Mouse (Mus musculus): Measurements from ENCODE around the gene Abca5. TPM values are rescaled to one million over a fixed set of nuclear protein-coding genes. Genes with fewer than 3 reads are reported as not detected.

Gene Abca5
- total RNA-seq, 2 experiments from 2014 or later = 9.7 to 10.3 TPM

- DNase-seq = no peak
Observed at GRCm38 (mm10) chr11:110303411-110303810, 34.1 kb downstream of the Abca5 start.

GRCm38 (mm10) chr11:110297917-110298533, 39.5 kb downstream of the Abca5 start:
- DNase-seq = no peak

- DNase-seq = no peak
Observed at GRCm38 (mm10) chr11:110290586-110290985, 46.9 kb downstream of the Abca5 start.

- DNase-seq = no peak
Observed at GRCm38 (mm10) chr11:110288423-110288822, 49.1 kb downstream of the Abca5 start.

GRCm38 (mm10) chr11:110287694-110288093, 49.8 kb downstream of the Abca5 start:
- DNase-seq = no peak

- no peak for DNase-seq
Observed at GRCm38 (mm10) chr11:110286331-110286730, 51.2 kb downstream of the Abca5 start.

GRCm38 (mm10) chr11:110284849-110285248, 52.7 kb downstream of the Abca5 start:
- DNase-seq = no peak

GRCm38 (mm10) chr11:110284185-110284787, 53.2 kb downstream of the Abca5 start:
- no peak for DNase-seq

GRCm38 (mm10) chr11:110274794-110275193, 62.7 kb downstream of the Abca5 start:
- no peak for DNase-seq

- peak; percentile 62 for DNase-seq
Observed at GRCm38 (mm10) chr11:110271745-110272144, 65.8 kb downstream of the Abca5 start.

- peak; percentile 95 for DNase-seq
Observed at GRCm38 (mm10) chr11:110268244-110268844, 69.2 kb downstream of the Abca5 start.

- no peak for DNase-seq
Observed at GRCm38 (mm10) chr11:110267232-110267631, 70.3 kb downstream of the Abca5 start.

GRCm38 (mm10) chr11:110266757-110267156, 70.8 kb downstream of the Abca5 start:
- peak; percentile 46 for DNase-seq

GRCm38 (mm10) chr11:110261867-110262266, 75.6 kb downstream of the Abca5 start:
- no peak for DNase-seq

GRCm38 (mm10) chr11:110257911-110258310, 79.6 kb downstream of the Abca5 start:
- no peak for DNase-seq

GRCm38 (mm10) chr11:110257061-110257460, 80.5 kb downstream of the Abca5 start:
- no peak for DNase-seq

GRCm38 (mm10) chr11:110252256-110252655, 85.3 kb downstream of the Abca5 start:
- DNase-seq = no peak

- DNase-seq = peak; percentile 22
Observed at GRCm38 (mm10) chr11:110251534-110251933, 86.0 kb downstream of the Abca5 start, which contains the start of gene Abca6. Gene Abca6, minus strand, starts transcription at chr11:110251776.

- peak; percentile 81 for DNase-seq
Observed at GRCm38 (mm10) chr11:110244730-110245129, 92.8 kb downstream of the Abca5 start.

GRCm38 (mm10) chr11:110237466-110237865, 100.0 kb downstream of the Abca5 start:
- DNase-seq = no peak

GRCm38 (mm10) chr11:110232975-110233374, 104.5 kb downstream of the Abca5 start:
- no peak for DNase-seq
